In the genomic region with DNA sequence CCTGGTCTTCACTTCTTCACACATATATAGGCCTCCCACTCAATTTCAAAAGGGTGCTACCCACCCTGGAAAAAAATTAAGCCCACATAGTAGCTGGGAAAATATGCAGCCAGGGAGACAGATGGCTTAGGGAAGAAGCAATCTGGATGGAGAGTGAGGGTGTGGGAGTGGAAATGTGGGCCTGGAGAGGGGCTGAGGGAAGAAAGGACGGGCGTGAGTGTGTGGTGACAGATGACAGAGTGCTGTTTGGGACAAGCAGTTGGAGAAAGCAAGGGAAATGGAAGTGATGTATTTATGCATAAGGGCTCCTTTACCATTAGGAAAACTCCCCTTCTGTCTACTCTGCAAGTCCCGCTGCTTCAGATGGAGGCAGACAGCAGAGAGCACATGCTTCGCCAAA, we compare ENCODE assay signal across 8 mouse cellular contexts.
DNase-seq lines count a peak whose midpoint lies in the region; ATAC-seq lines count a peak whose summit lies in the region.

No protein-coding gene starts in this region.

- peak overlapping the region; percentile 19 for H3K4me2 ChIP-seq in hindbrain, embryonic 14.5 days (replicated peaks)
- H3K4me2 ChIP-seq in limb, embryonic 12.5 days = peak overlapping the region; percentile 10; the same call in 1 of the 2 replicates

- peak overlapping the region; percentile 79 for H3K27ac ChIP-seq in hindbrain, embryonic 14.5 days
- H3K27ac ChIP-seq in limb, embryonic 12.5 days = no peak overlapping the region

- no peak overlapping the region for H3K4me3 ChIP-seq in hindbrain, embryonic 14.5 days (replicated peaks; ENCODE audit: low read length)
- H3K4me3 ChIP-seq in limb, embryonic 12.5 days (replicated peaks) = no peak overlapping the region

- peak; percentile 38; the same call in 1 of the 2 replicates for ATAC-seq in hindbrain, embryonic 14.5 days (ENCODE audit: low FRiP score)
- ATAC-seq in limb, embryonic 12.5 days (ENCODE audit: insufficient number of reproducible peaks, insufficient read depth, low FRiP score, low TSS enrichment, low read depth) = no peak

- peak overlapping the region; percentile 6; the same call in 1 of the 2 replicates for H3K9ac ChIP-seq in hindbrain, embryonic 14.5 days
- H3K9ac ChIP-seq in limb, embryonic 12.5 days (replicated peaks) = no peak overlapping the region

- 13% methylated on average over 4 of the region's 4 CpGs for WGBS in hindbrain, embryonic 14.5 days
- 22% methylated on average over 4 of the region's 4 CpGs for WGBS in limb, embryonic 12.5 days

- peaks cover 59% of the 10 kb centered on the region for H3K4me1 ChIP-seq in hindbrain, embryonic 14.5 days (replicated peaks; ENCODE audit: control insufficient read depth, insufficient read depth, low read length)
- peaks cover 71% of the 10 kb centered on the region for H3K4me1 ChIP-seq in limb, embryonic 12.5 days (replicated peaks)

- no peaks in the 10 kb centered on the region for H3K9me3 ChIP-seq in hindbrain, embryonic 14.5 days (ENCODE audit: control insufficient read depth, low read length)
- no peaks in the 10 kb centered on the region for H3K9me3 ChIP-seq in limb, embryonic 12.5 days

- peak; percentile 74 to 78 for DNase-seq in cerebellum, postnatal 10 days
- no peak for DNase-seq in cerebellum, adult 9-11 months
- peak; percentile 18 for DNase-seq in 3T3-L1 (ENCODE audit: low read depth, low spot score)
- DNase-seq in hindbrain, embryonic 14.5 days (ENCODE audit: low spot score) = no peak
- DNase-seq in telencephalon, adult 2 months (ENCODE audit: low read depth, low spot score) = peak; percentile 95
- DNase-seq in T-cell, adult 2 months (ENCODE audit: low spot score) = no peak
- DNase-seq in cerebellum, adult 11 months = no peak

- no peaks in the 10 kb centered on the region for H3K27me3 ChIP-seq in hindbrain, embryonic 14.5 days (ENCODE audit: control insufficient read depth, insufficient read depth, low read length)
- H3K27me3 ChIP-seq in limb, embryonic 12.5 days = no peaks in the 10 kb centered on the region

- no peaks in the 10 kb centered on the region for H3K36me3 ChIP-seq in hindbrain, embryonic 14.5 days (replicated peaks; ENCODE audit: control insufficient read depth, insufficient read depth)
- 0 out of 2 replicates have a peak, but pooled peaks cover 3% of the 10 kb centered on the region for H3K36me3 ChIP-seq in limb, embryonic 12.5 days

Comparison
In these comparisons a context has a peak if more than half of its experiments do, and no peak if none do; other contexts are left out.
1. DNase-seq: peak in cerebellum, postnatal 10 days (2 of 2), 3T3-L1 (single experiment) and telencephalon, adult 2 months (single experiment); none in cerebellum, adult 9-11 months (single experiment), hindbrain, embryonic 14.5 days (single experiment), T-cell, adult 2 months (single experiment) and cerebellum, adult 11 months (single experiment).